ENCODE assay signal across 21 mouse cellular contexts in genomic region chr9:43227626-43228025, GRCm38 (mm10). TPM values are rescaled to one million over a fixed set of nuclear protein-coding genes. Genes with fewer than 3 reads are reported as not detected.
A peak's percentile ranks its signal among the peaks of the same experiment; 100 is the strongest.
DNase-seq lines count a peak whose midpoint lies in the region; ATAC-seq and TF ChIP-seq lines count a peak whose summit lies in the region.
"Had no signal": no experiment of that assay in that cellular context is flagged by ENCODE, and none has a peak within 500 bp of the region (broad histone marks: within the 10 kb centered on the region; RNA-seq: fewer than 3 reads in every experiment).

No protein-coding gene starts in this region.

- WGBS in kidney, embryonic 16.5 days, result 72% methylated on average over 8 of the region's 8 CpGs
- 58% methylated on average over 8 of the region's 8 CpGs for WGBS in intestine, embryonic 15.5 days
- WGBS in liver, postnatal 0 days (ENCODE audit: insufficient replicate concordance), result 35% methylated on average over 8 of the region's 8 CpGs
- 90% methylated on average over 8 of the region's 8 CpGs for WGBS in neural tube, embryonic 15.5 days

- no peak overlapping the region for H3K9ac ChIP-seq in kidney, embryonic 16.5 days (replicated peaks; ENCODE audit: low read length)
- H3K9ac ChIP-seq in intestine, embryonic 15.5 days, result no peak overlapping the region
- H3K9ac ChIP-seq in liver, postnatal 0 days (replicated peaks), result no peak overlapping the region
- no peak overlapping the region for H3K9ac ChIP-seq in neural tube, embryonic 15.5 days (replicated peaks)
- H3K9ac ChIP-seq: midbrain, embryonic 13.5 days had no signal

- ATAC-seq in kidney, embryonic 16.5 days (ENCODE audit: low FRiP score, low TSS enrichment), result no peak
- ATAC-seq in intestine, embryonic 15.5 days, result peak; percentile 35
- ATAC-seq in liver, postnatal 0 days, result peak; percentile 81
- ATAC-seq in neural tube, embryonic 15.5 days (ENCODE audit: low FRiP score), result no peak
- ATAC-seq: hindbrain, embryonic 16.5 days; lung, postnatal 0 days; midbrain, embryonic 13.5 days had no signal

- DNase-seq in kidney, adult 18-20 months, result peak; percentile 34
- DNase-seq in adipocyte (ENCODE audit: low spot score), result peak; percentile 83
- DNase-seq in liver, postnatal 0 days, result peak; percentile 72
- no peak for DNase-seq in urinary bladder, adult 2 months (ENCODE audit: low spot score)
- DNase-seq: adrenal gland, postnatal 36 days; cerebellum, postnatal 36 days; gastrocnemius, postnatal 25 days; heart, postnatal 36 days; kidney, postnatal 14 days; layer of hippocampus, postnatal 36 days; right cerebral cortex, adult 18-20 months had no signal

- no peaks in the 10 kb centered on the region for H3K9me3 ChIP-seq in kidney, embryonic 16.5 days (ENCODE audit: low read length)
- H3K9me3 ChIP-seq in intestine, embryonic 15.5 days, result no peaks in the 10 kb centered on the region
- H3K9me3 ChIP-seq in liver, postnatal 0 days (ENCODE audit: low read length), result no peaks in the 10 kb centered on the region
- no peaks in the 10 kb centered on the region for H3K9me3 ChIP-seq in neural tube, embryonic 15.5 days (replicated peaks)
- H3K9me3 ChIP-seq: limb, embryonic 10.5 days; midbrain, embryonic 13.5 days had no signal

- no peak overlapping the region for H3K4me2 ChIP-seq in kidney, embryonic 16.5 days (replicated peaks; ENCODE audit: low read depth, low read length)
- H3K4me2 ChIP-seq in intestine, embryonic 15.5 days (replicated peaks), result peak overlapping the region; percentile 37; the same call in 1 of the 2 replicates
- peak overlapping the region; percentile 9; the same call in 1 of the 2 replicates for H3K4me2 ChIP-seq in liver, postnatal 0 days (ENCODE audit: low read depth, low read length)
- no peak overlapping the region for H3K4me2 ChIP-seq in neural tube, embryonic 15.5 days
- H3K4me2 ChIP-seq: heart, embryonic 11.5 days; midbrain, embryonic 13.5 days had no signal

- no peak overlapping the region for H3K27ac ChIP-seq in kidney, embryonic 16.5 days (ENCODE audit: low read length)
- peak overlapping the region; percentile 84 for H3K27ac ChIP-seq in intestine, embryonic 15.5 days
- H3K27ac ChIP-seq in liver, postnatal 0 days (ENCODE audit: low read depth), result peak overlapping the region; percentile 82
- no peak overlapping the region for H3K27ac ChIP-seq in neural tube, embryonic 15.5 days (replicated peaks)
- H3K27ac ChIP-seq: limb, embryonic 10.5 days; midbrain, embryonic 13.5 days had no signal

- no peak overlapping the region for H3K4me3 ChIP-seq in kidney, embryonic 16.5 days (ENCODE audit: low read length)
- H3K4me3 ChIP-seq in intestine, embryonic 15.5 days (replicated peaks), result no peak overlapping the region
- H3K4me3 ChIP-seq in liver, postnatal 0 days (ENCODE audit: low read depth, low read length), result no peak overlapping the region
- H3K4me3 ChIP-seq in neural tube, embryonic 15.5 days (replicated peaks), result no peak overlapping the region
- H3K4me3 ChIP-seq: limb, embryonic 10.5 days; midbrain, embryonic 13.5 days; myocyte had no signal

- peaks cover 10% of the 10 kb centered on the region; the same call in 1 of the 2 replicates for H3K36me3 ChIP-seq in kidney, embryonic 16.5 days (ENCODE audit: insufficient read depth, low read length)
- no peaks in the 10 kb centered on the region for H3K36me3 ChIP-seq in intestine, embryonic 15.5 days
- H3K36me3 ChIP-seq in liver, postnatal 0 days (replicated peaks; ENCODE audit: insufficient read depth, low read length), result peaks cover 25% of the 10 kb centered on the region
- H3K36me3 ChIP-seq in neural tube, embryonic 15.5 days, result no peaks in the 10 kb centered on the region
- H3K36me3 ChIP-seq: midbrain, embryonic 13.5 days had no signal

- TF ChIP-seq EP300 in liver, postnatal 0 days (IDR thresholded peaks at IDR 0.05; ENCODE audit: low read depth), result peak; percentile 78

- peaks cover 62% of the 10 kb centered on the region for H3K4me1 ChIP-seq in kidney, embryonic 16.5 days (ENCODE audit: insufficient read depth, low read length)
- peaks cover 69% of the 10 kb centered on the region for H3K4me1 ChIP-seq in intestine, embryonic 15.5 days (replicated peaks)
- peaks cover 61% of the 10 kb centered on the region for H3K4me1 ChIP-seq in liver, postnatal 0 days (ENCODE audit: insufficient read depth)
- peaks cover 24% of the 10 kb centered on the region for H3K4me1 ChIP-seq in neural tube, embryonic 15.5 days

- no peak for TF ChIP-seq CTCF in liver, postnatal 0 days (IDR thresholded peaks at IDR 0.05; ENCODE audit: low read depth)

- H3K27me3 ChIP-seq in kidney, embryonic 16.5 days (ENCODE audit: insufficient read depth, low read length), result no peaks in the 10 kb centered on the region
- no peaks in the 10 kb centered on the region for H3K27me3 ChIP-seq in intestine, embryonic 15.5 days (replicated peaks)
- no peaks in the 10 kb centered on the region for H3K27me3 ChIP-seq in liver, postnatal 0 days (ENCODE audit: insufficient read depth, low read length)
- H3K27me3 ChIP-seq in neural tube, embryonic 15.5 days (replicated peaks), result no peaks in the 10 kb centered on the region

RNA-seq across cellular contexts. Expression of gene Oaf, which starts 12.1 kb away (rescaled TPM):
- 46.6 and 63.8 TPM in 2 replicates for polyA plus RNA-seq in kidney, embryonic 16.5 days (2015; fragmentation: Nextera tagmentation; extraction: Ambion mirVana)
- 56.8 and 61.0 TPM in 2 replicates for polyA plus RNA-seq in intestine, embryonic 15.5 days (2015; fragmentation: Nextera tagmentation; extraction: Ambion mirVana)
- polyA plus RNA-seq in liver, postnatal 0 days (2015; fragmentation: Nextera tagmentation; extraction: Ambion mirVana), result 59.3 and 70.0 TPM in 2 replicates
- polyA plus RNA-seq in neural tube, embryonic 15.5 days (2015; fragmentation: Nextera tagmentation; extraction: Ambion mirVana), result 9.4 and 16.3 TPM in 2 replicates
- 53.7 and 67.1 TPM in 2 replicates for polyA plus RNA-seq in urinary bladder, adult 2 months (2012; rRNA removed)

RNA-seq across cellular contexts. Expression of gene Pou2f3, which starts 17.5 kb away (rescaled TPM):
- 0.15 and 0.18 TPM in 2 replicates for polyA plus RNA-seq in kidney, embryonic 16.5 days (2015; fragmentation: Nextera tagmentation; extraction: Ambion mirVana)
- 0.52 and 0.70 TPM in 2 replicates for polyA plus RNA-seq in intestine, embryonic 15.5 days (2015; fragmentation: Nextera tagmentation; extraction: Ambion mirVana)
- 0.05 TPM in 1 of 2 replicates, not detected in the other for polyA plus RNA-seq in liver, postnatal 0 days (2015; fragmentation: Nextera tagmentation; extraction: Ambion mirVana)
- polyA plus RNA-seq in neural tube, embryonic 15.5 days (2015; fragmentation: Nextera tagmentation; extraction: Ambion mirVana), result 0.47 TPM in 1 of 2 replicates, not detected in the other
- polyA plus RNA-seq in urinary bladder, adult 2 months (2012; rRNA removed), result 0.28 and 0.53 TPM in 2 replicates
- polyA plus RNA-seq: embryonic facial prominence, embryonic 11.5 days; heart, embryonic 11.5 days; myocyte had no signal

Comparison
In these comparisons a context has a peak if more than half of its experiments do, and no peak if none do; other contexts are left out.
1. ATAC-seq: peak in intestine, embryonic 15.5 days (single experiment) and liver, postnatal 0 days (single experiment); none in kidney, embryonic 16.5 days (single experiment) and neural tube, embryonic 15.5 days (single experiment).
2. H3K27ac ChIP-seq: peak in intestine, embryonic 15.5 days (single experiment) and liver, postnatal 0 days (single experiment); none in kidney, embryonic 16.5 days (single experiment) and neural tube, embryonic 15.5 days (single experiment).
3. H3K4me2 ChIP-seq: peak in intestine, embryonic 15.5 days (single experiment) and liver, postnatal 0 days (single experiment); none in kidney, embryonic 16.5 days (single experiment) and neural tube, embryonic 15.5 days (single experiment).